8 mouse cellular contexts compared by ENCODE assay signal in genomic region chr19:5956685-5957084, GRCm38 (mm10). TPM values are rescaled to one million over a fixed set of nuclear protein-coding genes. Genes with fewer than 3 reads are reported as not detected.
DNase-seq lines count a peak whose midpoint lies in the region; ATAC-seq lines count a peak whose summit lies in the region.

No protein-coding gene starts in this region.

- intact Hi-C loops in left cerebral cortex, postnatal 36 days (cut with DNase I): loop anchor here (1.0 kb wide), 1 partner anchor 32 kb away; the partner anchor contains the start of gene Cdc42ep2

- no peaks in the 10 kb centered on the region for H3K9me3 ChIP-seq in midbrain, embryonic 14.5 days (ENCODE audit: control insufficient read depth, low read length)

- peak; percentile 44 for DNase-seq in layer of hippocampus, adult 11-12 months (ENCODE audit: low spot score)
- no peak for DNase-seq in layer of hippocampus, adult 9-10 months (ENCODE audit: low spot score)
- peak; percentile 87 for DNase-seq in cerebellum, adult 9-10 months
- peak; percentile 73 to 79 for DNase-seq in frontal cortex, postnatal 36 days (ENCODE audit: low spot score in 2 of 2)
- peak; percentile 63 to 76 for DNase-seq in left cerebral cortex, postnatal 36 days (ENCODE audit: low spot score in 2 of 2)
- DNase-seq in midbrain, embryonic 14.5 days: peak; percentile 82
- DNase-seq in splenic B cell, adult 2 months (ENCODE audit: low read depth, low spot score): peak; percentile 81

- H3K27me3 ChIP-seq in midbrain, embryonic 14.5 days (ENCODE audit: control insufficient read depth, insufficient read depth, low read length): no peaks in the 10 kb centered on the region
- H3K27me3 ChIP-seq in splenic B cell, adult 2 months (ENCODE audit: control insufficient read depth, insufficient read depth, low read length, poor library complexity, severe bottlenecking): no peaks in the 10 kb centered on the region

- H3K27ac ChIP-seq in midbrain, embryonic 14.5 days (replicated peaks; ENCODE audit: low read depth, low read length): no peak overlapping the region

- H3K36me3 ChIP-seq in midbrain, embryonic 14.5 days (ENCODE audit: control insufficient read depth, insufficient read depth, low read length): peaks cover 25% of the 10 kb centered on the region
- peaks cover 7% of the 10 kb centered on the region for H3K36me3 ChIP-seq in splenic B cell, adult 2 months (ENCODE audit: control insufficient read depth, insufficient read depth, low read length, poor library complexity, severe bottlenecking)

- H3K4me1 ChIP-seq in midbrain, embryonic 14.5 days (ENCODE audit: control insufficient read depth, insufficient read depth, low read length): no peaks in the 10 kb centered on the region

- no peak overlapping the region for H3K4me2 ChIP-seq in midbrain, embryonic 14.5 days (ENCODE audit: low read length)

- 35% methylated on average over 3 of the region's 3 CpGs for WGBS in midbrain, embryonic 14.5 days

- peak; percentile 43 for ATAC-seq in inflammation-experienced regulatory T-cells, adult 6 months
- ATAC-seq in midbrain, embryonic 14.5 days (ENCODE audit: low FRiP score, low TSS enrichment): no peak

- H3K9ac ChIP-seq in midbrain, embryonic 14.5 days (replicated peaks; ENCODE audit: low read length): no peak overlapping the region

- H3K4me3 ChIP-seq in midbrain, embryonic 14.5 days (replicated peaks; ENCODE audit: low read depth, low read length): no peak overlapping the region

RNA-seq across cellular contexts. Expression of gene Pola2, which starts 7.3 kb away (rescaled TPM):
- 10 to 100 TPM; 14.2 to 20.4 (median 14.7) TPM for polyA plus RNA-seq in inflammation-experienced regulatory T-cells, adult 6 months (2017; shearing (Covaris generic))
- total RNA-seq in left cerebral cortex, postnatal 36 days (2021): 1 to 10 TPM; 4.6 to 5.5 TPM
- 17.6 and 23.4 TPM in 2 replicates for polyA plus RNA-seq in midbrain, embryonic 14.5 days (2014; fragmentation: Nextera tagmentation; extraction: Ambion mirVana)

RNA-seq across cellular contexts. Expression of gene Slc22a20, which starts 29.3 kb away (rescaled TPM):
- not detected for polyA plus RNA-seq in inflammation-experienced regulatory T-cells, adult 6 months (2017; shearing (Covaris generic))
- total RNA-seq in left cerebral cortex, postnatal 36 days (2021): not detected
- polyA plus RNA-seq in midbrain, embryonic 14.5 days (2014; fragmentation: Nextera tagmentation; extraction: Ambion mirVana): not detected in 2 replicates

RNA-seq across cellular contexts. Expression of gene Cdc42ep2, which starts 32.1 kb away (rescaled TPM):
- polyA plus RNA-seq in inflammation-experienced regulatory T-cells, adult 6 months (2017; shearing (Covaris generic)): under 1 TPM in 2 of 3 experiments, not detected in 1; 0.32 to 0.52 TPM
- 1 to 10 TPM; 5.5 to 8.3 TPM for total RNA-seq in left cerebral cortex, postnatal 36 days (2021)
- polyA plus RNA-seq in midbrain, embryonic 14.5 days (2014; fragmentation: Nextera tagmentation; extraction: Ambion mirVana): 12.3 and 16.2 TPM in 2 replicates

RNA-seq across cellular contexts. Expression of gene Dpf2, which starts 43.9 kb away (rescaled TPM):
- 100 to 1,000 TPM; 157 to 198 (median 189) TPM for polyA plus RNA-seq in inflammation-experienced regulatory T-cells, adult 6 months (2017; shearing (Covaris generic))
- 10 to 100 TPM; 77.5 to 96.5 TPM for total RNA-seq in left cerebral cortex, postnatal 36 days (2021)
- polyA plus RNA-seq in midbrain, embryonic 14.5 days (2014; fragmentation: Nextera tagmentation; extraction: Ambion mirVana): 96.6 and 108 TPM in 2 replicates

RNA-seq across cellular contexts. Expression of gene Capn1, which starts 59.0 kb away (rescaled TPM):
- 10 to 100 TPM; 41.9 to 48.2 (median 44.7) TPM for polyA plus RNA-seq in inflammation-experienced regulatory T-cells, adult 6 months (2017; shearing (Covaris generic))
- total RNA-seq in left cerebral cortex, postnatal 36 days (2021): 10 to 100 TPM; 19.6 to 20.9 TPM
- 2.4 and 2.6 TPM in 2 replicates for polyA plus RNA-seq in midbrain, embryonic 14.5 days (2014; fragmentation: Nextera tagmentation; extraction: Ambion mirVana)
